Mouse (Mus musculus): ENCODE measurements at regions not wholly inside any gene's neighbourhood (a gene's known extent, or its start where the extent isn't known, plus 50 kb on each side); places are given as distances from the start of the nearest gene placed in this dataset.

DNA sequence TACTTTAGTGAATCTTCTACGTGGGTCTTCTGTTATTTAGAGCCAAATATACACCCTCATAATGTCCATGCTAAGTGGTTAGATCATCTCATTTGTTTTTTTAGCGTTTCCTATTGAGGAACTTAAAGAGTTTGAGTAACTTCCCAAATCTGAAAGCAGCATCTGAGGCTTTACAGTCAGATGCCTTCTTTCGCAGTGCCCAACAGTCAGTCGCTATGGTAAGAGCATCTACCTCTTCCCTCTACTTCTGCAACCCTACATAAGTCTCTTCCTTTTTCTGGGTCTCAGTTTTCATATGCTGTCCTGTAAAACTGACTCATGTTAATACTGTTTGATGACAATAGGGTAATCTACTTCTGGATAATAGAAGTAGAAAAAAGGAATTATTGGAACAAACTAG lies 146.8 kb downstream of the Ktn1 start:
- no peak for DNase-seq

GRCm38 (mm10) chr14:47798203-47798602 lies 150.0 kb downstream of the Ktn1 start:
- no peak for DNase-seq

GRCm38 (mm10) chr14:47799564-47799963 lies 151.3 kb downstream of the Ktn1 start:
- no peak for DNase-seq

GRCm38 (mm10) chr14:47805202-47805601 lies 157.0 kb downstream of the Ktn1 start:
- DNase-seq: no peak

DNA sequence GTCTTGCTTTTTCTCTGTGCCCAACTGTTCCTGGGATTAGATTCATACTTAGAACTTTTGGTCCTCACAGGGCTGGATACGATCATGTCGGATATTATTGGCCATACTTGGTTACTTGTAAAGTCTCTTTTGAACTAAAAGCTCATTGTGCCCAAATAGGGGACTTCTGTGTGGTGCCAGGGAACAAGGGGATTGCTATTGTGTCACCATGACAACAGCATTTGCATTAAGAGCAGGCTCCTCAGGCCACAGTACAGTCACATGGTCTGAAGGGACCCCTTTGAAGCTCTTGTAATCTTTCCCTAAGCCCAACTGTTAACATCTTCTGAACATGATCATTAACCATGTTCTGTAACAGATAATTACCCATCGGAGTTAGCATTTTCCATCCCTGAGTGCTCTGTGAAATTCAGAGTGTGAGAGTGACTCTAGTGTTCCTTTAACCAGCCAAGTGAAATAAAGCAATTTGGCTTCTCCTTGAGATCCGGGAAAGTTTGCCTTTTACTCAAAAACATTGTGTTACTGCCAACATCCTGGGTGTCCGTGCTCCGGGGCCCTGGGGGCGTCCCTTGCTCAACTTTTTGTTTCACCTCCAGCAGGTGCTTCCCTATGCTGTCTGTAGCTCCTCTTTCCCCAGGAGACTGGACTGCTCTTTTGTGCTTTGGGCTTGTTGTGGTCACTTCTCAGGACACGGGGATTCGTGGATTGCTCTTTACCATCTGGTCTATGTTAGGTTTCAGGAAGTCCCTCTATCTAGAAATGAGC lies 157.7 kb downstream of the Ktn1 start:
- no peak for DNase-seq

- DNase-seq: no peak
Observed at GRCm38 (mm10) chr14:47808097-47808910, 160.1 kb downstream of the Ktn1 start.

GRCm38 (mm10) chr14:47818224-47818623 lies 170.0 kb downstream of the Ktn1 start:
- no peak for DNase-seq

GRCm38 (mm10) chr14:47818641-47819040 lies 170.4 kb downstream of the Ktn1 start:
- DNase-seq: no peak

GRCm38 (mm10) chr14:47820571-47821143 lies 172.4 kb downstream of the Ktn1 start:
- no peak for DNase-seq

GRCm38 (mm10) chr14:47823182-47823581 lies 174.9 kb downstream of the Ktn1 start:
- DNase-seq: no peak

DNA sequence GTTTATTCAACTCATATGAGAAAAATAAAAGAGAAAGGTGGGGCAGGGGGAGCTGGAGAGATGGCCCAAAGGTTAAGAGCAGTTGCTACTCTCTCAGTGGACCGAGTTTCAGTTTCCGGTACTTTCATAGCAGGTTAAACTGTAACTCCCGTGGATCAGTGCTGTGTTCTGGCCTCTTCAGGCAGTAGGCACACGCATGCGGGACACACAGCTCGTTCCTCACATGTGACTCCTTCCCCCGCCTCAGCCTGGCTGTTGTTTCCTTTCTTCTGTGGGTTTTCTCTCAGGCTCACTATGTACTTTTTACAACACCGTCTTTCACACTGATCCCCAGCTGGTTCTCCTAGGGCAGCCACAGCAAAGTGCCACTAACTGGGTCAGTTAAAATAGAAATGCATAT lies 175.4 kb downstream of the Ktn1 start:
- peak; percentile 23 for DNase-seq

DNA sequence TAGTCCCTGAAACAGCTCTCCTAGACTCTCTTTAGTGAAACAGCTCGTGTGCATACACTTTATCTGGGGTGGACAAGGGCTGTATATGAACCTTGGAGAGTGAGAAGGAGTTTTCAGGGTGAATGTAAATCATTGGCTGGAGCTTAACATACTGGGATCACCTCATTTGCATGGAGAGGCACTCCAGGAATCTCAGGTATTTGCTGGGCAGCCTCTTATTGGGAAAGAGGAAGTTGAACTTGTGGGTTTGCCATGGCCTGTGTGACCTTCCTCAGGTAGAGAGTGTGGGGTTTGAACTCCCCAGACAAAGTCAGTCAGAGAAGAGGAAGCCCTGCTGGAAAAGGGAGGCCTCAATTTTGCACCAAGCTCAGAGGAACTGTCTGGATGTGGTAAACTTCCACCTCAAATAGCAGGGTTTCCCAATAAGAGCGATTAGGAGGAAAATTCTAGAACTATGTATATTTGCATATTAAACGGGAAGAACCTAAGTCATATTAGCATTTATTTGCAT lies 177.3 kb downstream of the Ktn1 start:
- peak; percentile 10 for DNase-seq

DNA sequence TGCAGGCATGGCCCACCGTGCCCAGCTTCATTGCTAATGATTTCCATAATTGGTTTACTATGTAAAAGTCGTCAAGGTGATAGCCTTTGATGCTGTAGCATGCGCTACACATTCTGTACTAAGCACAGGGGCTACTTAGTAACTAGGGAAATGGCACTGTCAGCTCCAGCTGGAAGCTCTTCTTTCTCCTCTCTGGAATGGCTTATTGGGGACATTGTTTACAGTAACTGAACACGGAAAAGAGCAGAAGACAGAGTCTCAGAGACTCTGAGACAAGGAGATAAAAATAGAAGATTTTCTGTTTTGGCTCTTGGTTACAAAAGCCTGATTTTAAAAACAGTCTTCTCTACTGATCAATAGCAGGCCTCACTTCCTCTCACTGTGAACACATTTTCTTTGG lies 178.3 kb downstream of the Ktn1 start:
- no peak for DNase-seq

GRCm38 (mm10) chr14:47827623-47828022 lies 179.4 kb downstream of the Ktn1 start:
- no peak for DNase-seq

GRCm38 (mm10) chr14:47833696-47834095 lies 185.4 kb downstream of the Ktn1 start:
- no peak for DNase-seq

DNA sequence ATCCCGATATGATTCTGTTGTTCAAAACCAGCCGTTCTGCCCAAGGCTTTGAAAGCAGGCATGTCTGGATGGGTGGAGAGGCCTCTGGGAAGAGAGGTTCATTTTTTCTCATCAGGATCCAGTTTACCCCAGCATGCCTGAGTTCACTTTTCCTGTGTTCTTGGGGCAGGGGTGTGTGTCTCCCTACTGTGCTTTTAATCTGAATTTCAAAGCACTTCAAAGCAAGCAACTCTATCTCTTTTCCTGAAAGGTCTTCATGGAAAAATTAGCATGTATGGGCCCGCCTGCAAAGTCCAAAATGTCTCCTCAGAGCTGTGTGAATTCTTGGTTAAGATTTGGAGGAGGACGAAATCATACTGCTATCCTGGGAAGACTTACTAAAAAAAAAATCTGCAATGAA lies 187.2 kb downstream of the Ktn1 start:
- no peak for DNase-seq

- DNase-seq: no peak
Observed at GRCm38 (mm10) chr14:47839493-47840215, 191.4 kb downstream of the Ktn1 start.

- DNase-seq: no peak
Observed at GRCm38 (mm10) chr14:47844366-47844765, 196.1 kb downstream of the Ktn1 start.

- DNase-seq: no peak
Observed at GRCm38 (mm10) chr14:47848861-47849260, 200.6 kb downstream of the Ktn1 start.

GRCm38 (mm10) chr14:47856280-47856765 lies 208.1 kb downstream of the Ktn1 start:
- no peak for DNase-seq

DNA sequence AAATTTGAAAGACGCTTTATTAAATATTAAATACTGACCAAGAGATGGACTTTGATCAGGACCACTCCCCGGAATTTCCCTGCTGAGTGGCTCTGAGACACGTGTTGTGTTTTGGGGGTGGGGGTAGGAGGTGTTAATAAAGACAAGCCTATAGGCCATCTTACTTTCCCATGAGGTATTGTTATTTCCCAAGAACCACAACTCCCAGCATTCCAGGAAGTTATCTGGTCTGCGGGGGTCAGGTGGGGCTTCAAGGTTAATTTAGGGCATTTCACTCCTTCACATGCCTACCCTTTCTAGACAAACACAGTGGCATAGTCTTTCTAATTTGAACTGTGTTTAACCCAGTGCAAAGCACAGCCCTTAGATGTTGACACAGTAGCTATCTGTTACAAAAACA lies 209.0 kb downstream of the Ktn1 start:
- no peak for DNase-seq

DNA sequence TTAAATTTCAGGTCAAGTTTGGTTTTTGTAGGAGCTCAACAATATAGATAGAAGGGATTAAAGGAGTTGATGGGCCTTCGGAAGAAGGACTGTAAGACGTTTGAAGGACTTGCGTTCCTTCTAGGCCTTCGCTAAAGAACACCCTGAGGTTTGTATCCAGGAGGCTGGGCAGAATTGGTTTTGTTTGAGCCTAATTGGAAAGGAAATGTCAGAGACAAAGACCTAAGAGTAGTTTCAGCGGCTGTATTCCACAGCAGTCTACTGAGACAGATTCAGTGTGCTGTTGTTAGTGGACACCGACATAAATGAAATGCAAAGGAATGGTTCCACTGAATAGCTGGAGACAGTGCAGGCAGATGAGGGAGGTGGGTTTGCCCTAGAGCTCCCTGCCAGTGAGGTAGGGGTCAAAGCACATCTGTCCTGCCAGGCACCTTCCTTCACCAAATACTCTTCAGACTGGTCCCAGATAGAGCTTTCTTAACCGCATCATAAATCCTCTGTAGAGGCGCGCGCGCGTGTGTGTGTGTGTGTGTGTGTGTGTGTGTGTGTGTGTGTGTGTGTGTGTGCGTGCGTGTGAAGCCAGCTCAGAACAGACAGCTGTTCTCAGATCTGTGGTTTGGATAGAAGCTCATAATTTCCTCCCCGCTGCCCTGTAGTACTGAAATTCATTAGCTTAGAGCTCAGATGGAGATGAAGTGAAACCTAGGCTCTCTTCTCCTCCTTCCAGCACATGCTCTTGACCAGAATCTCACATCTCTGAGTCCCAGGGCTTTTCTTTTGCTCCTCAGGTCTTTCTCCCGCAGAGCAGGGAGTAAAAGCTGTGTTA lies 209.7 kb downstream of the Ktn1 start:
- DNase-seq: no peak

All from kidney, adult 18-20 months (tissue).